Mouse (Mus musculus): ENCODE measurements at regions not wholly inside any gene's neighbourhood (a gene's known extent, or its start where the extent isn't known, plus 50 kb on each side); places are given as distances from the start of the nearest gene placed in this dataset.

DNA sequence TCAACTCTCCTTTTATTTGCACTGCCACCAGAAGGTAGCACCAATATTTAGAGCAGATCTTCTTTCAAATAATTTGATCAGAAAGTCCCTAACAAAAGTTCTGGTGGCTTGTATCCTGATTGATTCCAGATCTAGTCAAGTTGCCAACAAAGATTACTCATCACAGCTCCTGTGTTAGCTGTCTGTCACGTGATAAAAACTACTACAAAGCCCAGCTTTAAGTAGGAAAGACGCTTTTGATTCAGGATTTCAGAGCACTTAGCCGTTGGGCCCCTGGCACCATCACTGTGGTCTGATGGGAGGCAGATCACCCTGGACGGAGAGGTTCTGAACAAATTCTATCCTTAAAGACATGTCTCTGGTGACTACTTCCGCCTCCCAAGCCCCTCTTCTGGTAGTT is 241.6 kb upstream of the Il12b start:
- TF ChIP-seq CTCF (IDR thresholded peaks at IDR 0.05; ENCODE audit: borderline replicate concordance, extremely low read depth, insufficient read depth, insufficient read length), result no peak
- no peak for TF ChIP-seq POLR2A (IDR thresholded peaks at IDR 0.05; ENCODE audit: borderline replicate concordance, extremely low read depth, insufficient read depth, insufficient read length, poor library complexity, severe bottlenecking)
